Mouse (Mus musculus) midbrain, embryonic 14.5 days (tissue): ENCODE data around the gene Bicdl2. TPM values are rescaled to one million over a fixed set of nuclear protein-coding genes. Genes with fewer than 3 reads are reported as not detected.

Experiments
- ATAC-seq: fragments of 200-750 bp; cut with Nextera tagmentation; 2 replicates; pipeline ENCODE4 v1.8.0; 2017; ENCODE audit warnings: moderate number of reproducible peaks, moderate library complexity; ENCODE audit not compliant: low FRiP score, low TSS enrichment
- DNase-seq: peaks from one replicate; pipeline ENCODE4 v3.0.0-alpha.2; 2015
- H3K27ac ChIP-seq: fragments of 300-500 bp; sonication (generic); replicated peaks from 2 replicates; pipeline ENCODE4 v1.5.1; 2014; ENCODE audit warnings: mild to moderate bottlenecking, low read depth, low read length, moderate library complexity
- H3K27me3 ChIP-seq: fragments of 300-500 bp; sonication (generic); 2 replicates; pipeline ENCODE4 v1.6.1; 2014; ENCODE audit warnings: low read length, control low read depth, mixed read lengths; ENCODE audit not compliant: control insufficient read depth, insufficient read depth
- H3K36me3 ChIP-seq: fragments of 300-500 bp; sonication (generic); 2 replicates; pipeline ENCODE4 v1.6.1; 2014; ENCODE audit warnings: low read length, control low read depth; ENCODE audit not compliant: control insufficient read depth, insufficient read depth
- H3K4me1 ChIP-seq: fragments of 300-500 bp; sonication (generic); 2 replicates; pipeline ENCODE4 v1.6.1; 2014; ENCODE audit warnings: mild to moderate bottlenecking, antibody characterized with exemption, low read length, control low read depth; ENCODE audit not compliant: control insufficient read depth, insufficient read depth
- H3K4me2 ChIP-seq: fragments of 300-500 bp; sonication (generic); 2 replicates; pipeline ENCODE4 v1.6.1; 2014; ENCODE audit warnings: mild to moderate bottlenecking, low read length, moderate library complexity
- H3K4me3 ChIP-seq: fragments of 300-500 bp; sonication (generic); replicated peaks from 2 replicates; pipeline ENCODE4 v1.5.1; 2014; ENCODE audit warnings: low read depth, low read length
- H3K9ac ChIP-seq: fragments of 300-500 bp; sonication (generic); replicated peaks from 2 replicates; pipeline ENCODE4 v1.6.1; 2014; ENCODE audit warnings: mild to moderate bottlenecking, low read length, moderate library complexity
- H3K9me3 ChIP-seq: fragments of 300-500 bp; sonication (generic); 2 replicates; pipeline ENCODE4 v1.6.1; 2016; ENCODE audit warnings: low read length, control low read depth, mixed read lengths; ENCODE audit not compliant: control insufficient read depth
- WGBS: fragments of 180-500 bp; shearing (Covaris S2); extraction: QIAGEN DNeasy Blood & Tissue Kit; methylation state at CpG from one replicate; pipeline ENCODE4 v1.1.7; 2014; 5-methylcytosine and 5-hydroxymethylcytosine counted together
- polyA plus RNA-seq: library from polyadenylated mRNA; unstranded; fragments of >200 nt; fragmentation: Nextera tagmentation; extraction: Ambion mirVana; gene quantifications from 2 replicates; pipeline ENCODE4 v1.2.1, GENCODE M21; 2014

Bicdl2 gene
- polyA plus RNA-seq, 1 experiment from 2014 or later: 0.26 TPM

GRCm38 (mm10) chr17:23677236-23677679 is 17.0 kb downstream of the Bicdl2 start, which contains the start of gene Tnfrsf12a:
Gene Tnfrsf12a, minus strand, starts transcription at chr17:23677468.
- H3K4me3 ChIP-seq: peak within 1 kb of the TSS; percentile 45

GRCm38 (mm10) chr17:23679127-23679835 is 19.0 kb downstream of the Bicdl2 start, which contains the start of gene Cldn6:
Gene Cldn6, plus strand, starts transcription at chr17:23679249.
- no peak within 1 kb of the TSS for H3K9ac ChIP-seq
- no peak within 1 kb of the TSS for H3K27ac ChIP-seq
- DNase-seq (no peak), ATAC-seq (no peak)
- 2% methylated on average over 38 of the region's 38 CpGs for WGBS
- H3K9me3 ChIP-seq: no peaks in the 10 kb centered on the region
- 0 out of 2 replicates have a peak within 1 kb of the TSS, but pooled peaks have one; percentile 5 for H3K4me3 ChIP-seq
- H3K27me3 ChIP-seq: peaks cover 70% of the 10 kb centered on the region
- H3K4me2 ChIP-seq: peak within 1 kb of the TSS; percentile 34
- H3K4me1 ChIP-seq: peaks cover 26% of the 10 kb centered on the region
- no peaks in the 10 kb centered on the region for H3K36me3 ChIP-seq

More at GRCm38 (mm10) chr17:23677236-23677679, 17.0 kb downstream of the Bicdl2 start, which contains the start of gene Tnfrsf12a:
- Histone ChIP-seq H3K9ac (peak within 1 kb of the TSS; percentile 39), H3K9me3 (no peaks in the 10 kb centered on the region), H3K27me3 (peaks cover 54% of the 10 kb centered on the region), H3K36me3 (no peaks in the 10 kb centered on the region), H3K27ac (no peak within 1 kb of the TSS), H3K4me1 (peaks cover 32% of the 10 kb centered on the region), H3K4me2 (peak within 1 kb of the TSS; percentile 89)
- under 1% methylated on average over 34 of the region's 34 CpGs for WGBS
- peak; percentile 25; the same call in 1 of the 2 replicates for ATAC-seq
- peak; percentile 89 for DNase-seq

DNA sequence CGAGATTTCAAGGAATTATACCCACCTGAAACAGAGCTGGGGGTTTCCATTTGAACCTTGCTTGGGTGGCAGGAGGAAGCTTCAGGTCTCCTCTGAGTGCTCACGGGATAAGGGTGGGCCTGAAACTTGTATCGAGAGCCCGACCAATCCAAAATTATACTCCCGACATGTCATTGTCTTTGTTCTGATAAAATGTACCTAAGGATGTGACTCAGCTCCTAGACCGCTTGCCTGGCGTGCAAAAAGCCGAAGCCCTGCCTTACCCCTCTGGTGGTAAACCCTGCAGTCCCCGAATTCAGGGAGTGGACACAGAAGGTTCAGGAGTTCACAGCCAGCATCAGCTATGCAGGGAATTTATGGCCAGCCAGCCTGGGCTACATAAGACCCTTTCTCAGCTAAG is 20.0 kb downstream of the Bicdl2 start:
- no peak overlapping the region for H3K27ac ChIP-seq
- 79% methylated on average over 9 of the region's 9 CpGs for WGBS
- no peaks in the 10 kb centered on the region for H3K9me3 ChIP-seq
- no peak for ATAC-seq
- H3K9ac ChIP-seq: no peak overlapping the region
- H3K36me3 ChIP-seq: no peaks in the 10 kb centered on the region
- H3K4me2 ChIP-seq: no peak overlapping the region
- H3K27me3 ChIP-seq: peaks cover 67% of the 10 kb centered on the region
- H3K4me1 ChIP-seq: peaks cover 21% of the 10 kb centered on the region
- no peak for DNase-seq
- H3K4me3 ChIP-seq: no peak overlapping the region

- DNase-seq: no peak
- ATAC-seq: no peak
- H3K27me3 ChIP-seq: peaks cover 59% of the 10 kb centered on the region
- no peaks in the 10 kb centered on the region for H3K36me3 ChIP-seq
- H3K4me2 ChIP-seq: no peak overlapping the region
- 80% methylated on average over 10 of the region's 10 CpGs for WGBS
- H3K4me3 ChIP-seq: no peak overlapping the region
- no peak overlapping the region for H3K9ac ChIP-seq
- peaks cover 21% of the 10 kb centered on the region for H3K4me1 ChIP-seq
- H3K9me3 ChIP-seq: no peaks in the 10 kb centered on the region
- no peak overlapping the region for H3K27ac ChIP-seq
Observed at GRCm38 (mm10) chr17:23681086-23681485, 20.8 kb downstream of the Bicdl2 start.

DNA sequence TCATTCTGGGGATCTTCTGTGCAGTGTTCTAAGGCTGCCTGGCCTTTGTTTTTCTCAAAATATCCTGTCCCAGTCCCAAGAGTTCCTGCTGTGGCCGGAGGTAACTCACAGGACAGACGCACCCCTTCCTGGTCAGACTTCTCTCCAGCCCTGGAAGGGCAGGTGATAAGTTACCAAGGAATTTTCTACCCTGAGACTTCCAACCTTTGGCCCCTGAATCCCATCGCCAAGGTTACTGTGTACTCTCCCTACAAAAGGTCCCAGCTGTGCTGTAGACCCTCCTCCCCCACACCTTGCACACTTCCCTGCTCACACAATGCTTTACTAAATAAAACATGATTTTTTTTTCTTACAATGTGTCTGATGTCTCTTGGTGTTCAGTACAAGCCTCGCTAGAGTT is 21.8 kb downstream of the Bicdl2 start:
- Histone ChIP-seq H3K27me3 (peaks cover 51% of the 10 kb centered on the region), H3K36me3 (no peaks in the 10 kb centered on the region), H3K4me3 (no peak overlapping the region), H3K9ac (no peak overlapping the region), H3K27ac (no peak overlapping the region), H3K4me2 (no peak overlapping the region), H3K9me3 (no peaks in the 10 kb centered on the region), H3K4me1 (peaks cover 11% of the 10 kb centered on the region)
- WGBS: 71% methylated on average over 4 of the region's 4 CpGs
- no peak for ATAC-seq
- no peak for DNase-seq

DNA sequence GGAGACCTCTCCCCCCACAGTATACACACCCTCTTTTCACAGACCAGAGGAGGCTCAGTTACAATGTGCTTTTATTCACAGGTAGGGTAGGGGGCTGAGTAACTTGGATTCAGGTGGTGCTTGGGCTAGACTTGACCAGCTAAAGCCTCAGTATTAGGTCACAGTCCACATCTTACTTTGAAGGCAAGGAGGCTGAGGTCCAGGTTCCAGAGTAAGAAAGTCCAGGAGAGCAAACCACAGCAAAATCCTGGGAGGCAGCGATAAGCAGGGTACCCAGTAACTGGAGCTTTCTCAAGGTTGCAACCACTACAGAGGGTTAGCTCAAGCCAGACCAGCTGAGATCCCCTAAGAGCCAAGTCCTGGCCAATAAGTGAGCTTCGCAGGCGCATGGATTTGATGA is 22.2 kb downstream of the Bicdl2 start:
- DNase-seq (no peak), ATAC-seq (no peak)
- H3K27ac ChIP-seq: no peak overlapping the region
- peaks cover 6% of the 10 kb centered on the region; the same call in 1 of the 2 replicates for H3K4me1 ChIP-seq
- H3K9ac ChIP-seq: no peak overlapping the region
- peaks cover 51% of the 10 kb centered on the region for H3K27me3 ChIP-seq
- no peak overlapping the region for H3K4me2 ChIP-seq
- H3K36me3 ChIP-seq: no peaks in the 10 kb centered on the region
- H3K4me3 ChIP-seq: no peak overlapping the region
- no peaks in the 10 kb centered on the region for H3K9me3 ChIP-seq
- 68% methylated on average over 3 of the region's 3 CpGs for WGBS

GRCm38 (mm10) chr17:23683226-23683625 is 22.9 kb downstream of the Bicdl2 start:
- WGBS: 24% methylated on average over 15 of the region's 15 CpGs
- Histone ChIP-seq H3K27me3 (peaks cover 50% of the 10 kb centered on the region), H3K4me2 (no peak overlapping the region), H3K36me3 (no peaks in the 10 kb centered on the region), H3K9ac (no peak overlapping the region), H3K27ac (no peak overlapping the region), H3K4me1 (0 out of 2 replicates have a peak, but pooled peaks cover 5% of the 10 kb centered on the region), H3K9me3 (no peaks in the 10 kb centered on the region), H3K4me3 (no peak overlapping the region)
- ATAC-seq (no peak), DNase-seq (no peak)

DNA sequence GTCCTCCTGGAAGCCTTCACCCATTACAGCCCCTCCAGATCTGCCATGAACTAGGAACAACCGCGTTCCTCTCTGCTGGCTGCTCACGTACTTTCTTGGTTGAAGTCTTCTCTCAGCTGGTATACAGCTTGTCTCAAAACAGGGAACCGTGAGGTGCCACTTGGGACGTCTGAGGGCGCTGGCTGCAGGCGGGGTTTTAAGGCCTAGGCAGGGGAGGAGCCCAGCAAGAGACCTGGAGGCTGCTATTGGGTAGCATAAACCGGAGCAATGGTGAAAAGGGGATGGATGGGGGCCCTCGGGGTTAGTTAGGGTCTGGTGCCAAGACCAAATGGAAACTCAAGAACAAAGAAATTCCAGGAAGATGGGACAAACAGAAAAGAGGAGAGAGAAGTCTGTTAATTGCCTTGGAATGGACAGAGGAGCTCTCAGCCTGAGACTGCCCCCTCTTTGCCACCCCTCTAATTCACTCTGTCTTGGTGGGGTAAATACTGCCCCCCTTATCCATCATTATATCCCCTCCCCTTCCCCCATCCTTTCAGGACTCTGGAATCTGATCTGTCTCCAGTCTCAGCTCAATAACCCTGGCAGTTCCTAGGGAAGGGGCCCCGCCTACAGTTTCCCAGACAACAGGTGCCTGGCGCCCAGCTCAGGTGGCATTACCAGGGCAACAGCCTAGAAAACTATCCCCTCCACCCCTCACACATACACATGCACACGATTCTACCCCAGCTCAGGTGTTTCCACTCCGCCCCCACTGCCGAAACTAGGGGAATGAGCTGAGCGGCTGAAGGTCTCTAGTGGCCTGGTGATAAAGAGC is 23.8 kb downstream of the Bicdl2 start, which contains the start of gene Cldn9:
Gene Cldn9 (minus strand): TSS at position 171 of the 817 bp plus-strand sequence.
- 13% methylated on average over 15 of the region's 15 CpGs for WGBS
- peaks cover 42% of the 10 kb centered on the region for H3K27me3 ChIP-seq
- ATAC-seq (no peak), DNase-seq (no peak)
- no peak within 1 kb of the TSS for H3K4me2 ChIP-seq
- H3K4me1 ChIP-seq: 0 out of 2 replicates have a peak, but pooled peaks cover 5% of the 10 kb centered on the region
- no peak within 1 kb of the TSS for H3K9ac ChIP-seq
- no peak within 1 kb of the TSS for H3K27ac ChIP-seq
- H3K9me3 ChIP-seq: no peaks in the 10 kb centered on the region
- no peak within 1 kb of the TSS for H3K4me3 ChIP-seq
- no peaks in the 10 kb centered on the region for H3K36me3 ChIP-seq
